Mouse (Mus musculus): ENCODE results near the gene Tet1.

DNA sequence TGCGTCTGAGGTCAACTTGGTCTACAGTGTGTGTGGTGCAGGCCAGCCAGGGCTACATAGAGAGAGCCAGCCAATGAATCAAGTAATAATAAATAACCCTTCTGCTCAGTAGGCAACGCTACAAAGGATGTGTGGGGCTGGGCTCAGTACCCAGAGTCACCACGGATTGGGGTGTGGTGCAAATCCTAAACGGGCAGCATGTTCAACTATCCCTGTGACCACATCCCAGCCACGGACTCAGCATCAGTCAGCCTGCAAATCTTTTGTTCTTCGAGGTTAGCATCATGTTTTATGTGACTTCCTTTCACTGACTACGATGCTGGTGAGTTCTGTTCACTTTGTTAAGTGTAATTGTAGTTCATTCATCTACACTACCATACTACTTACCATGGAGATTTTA lies 68.1 kb downstream of the Tet1 start:
- TF ChIP-seq POLR2A (IDR thresholded peaks at IDR 0.05; ENCODE audit: insufficient read length, low read depth) (no peak), MYOG (IDR thresholded peaks at IDR 0.05; ENCODE audit: control insufficient read depth in 1 of 3, insufficient read depth in 1 of 3, insufficient read length in 2 of 3, low read depth in 2 of 3) (no peak), E2F4 (IDR thresholded peaks at IDR 0.05; ENCODE audit: insufficient read depth) (no peak)
